In genomic region chr7:16906281-16906680, GRCm38 (mm10) we compare ENCODE assay signal across 8 mouse cellular contexts. TPM values are rescaled to one million over a fixed set of nuclear protein-coding genes. Genes with fewer than 3 reads are reported as not detected.
DNase-seq lines count a peak whose midpoint lies in the region; ATAC-seq and TF ChIP-seq lines count a peak whose summit lies in the region.

Ptgir (plus strand) TSS chr7:16906490.

- intact Hi-C loops in heart, postnatal 25 days (cut with DNase I): no loop called here

- no peak within 1 kb of the TSS for H3K4me3 ChIP-seq in intestine, embryonic 14.5 days (ENCODE audit: low read depth, low read length)
- no peak within 1 kb of the TSS for H3K4me3 ChIP-seq in intestine, postnatal 0 days (ENCODE audit: low read depth, low read length)

- no peaks in the 10 kb centered on the region for H3K27me3 ChIP-seq in intestine, embryonic 14.5 days (replicated peaks; ENCODE audit: control insufficient read depth, insufficient read depth, low read length)
- no peaks in the 10 kb centered on the region for H3K27me3 ChIP-seq in intestine, postnatal 0 days (replicated peaks; ENCODE audit: control insufficient read depth, insufficient read depth, low read length)

- no peak; the same call in 1 of the 2 replicates for ATAC-seq in intestine, embryonic 14.5 days (replicated peaks; ENCODE audit: low FRiP score, low TSS enrichment, low read depth)
- no peak for ATAC-seq in intestine, postnatal 0 days

- H3K4me2 ChIP-seq in intestine, embryonic 14.5 days (ENCODE audit: low read length): peak within 1 kb of the TSS; percentile 45
- H3K4me2 ChIP-seq in intestine, postnatal 0 days (replicated peaks; ENCODE audit: low read depth): no peak within 1 kb of the TSS; the same call in 1 of the 2 replicates

- no peak within 1 kb of the TSS for H3K9ac ChIP-seq in intestine, embryonic 14.5 days (ENCODE audit: low read length)
- H3K9ac ChIP-seq in intestine, postnatal 0 days (ENCODE audit: low read depth, low read length): no peak within 1 kb of the TSS

- H3K36me3 ChIP-seq in intestine, embryonic 14.5 days (ENCODE audit: control insufficient read depth, insufficient read depth, low read length): no peaks in the 10 kb centered on the region
- H3K36me3 ChIP-seq in intestine, postnatal 0 days (ENCODE audit: control insufficient read depth, insufficient read depth): no peaks in the 10 kb centered on the region

- DNase-seq in intestine, embryonic 14.5 days (ENCODE audit: low spot score): no peak
- peak; percentile 41 for DNase-seq in brain, embryonic 14.5 days (ENCODE audit: low read depth)
- peak; percentile 74 for DNase-seq in heart, postnatal 25 days (ENCODE audit: low spot score)
- peak; percentile 46 for DNase-seq in lung, postnatal 36 days
- DNase-seq in spleen, postnatal 36 days (ENCODE audit: low spot score in 2 of 2): no peak
- DNase-seq in cerebellum, adult 18-20 months: no peak
- DNase-seq in adrenal gland, adult 18-20 months (ENCODE audit: low spot score in 2 of 2): no peak

- H3K4me1 ChIP-seq in intestine, embryonic 14.5 days (replicated peaks; ENCODE audit: control insufficient read depth, insufficient read depth, low read length): peaks cover 66% of the 10 kb centered on the region
- H3K4me1 ChIP-seq in intestine, postnatal 0 days (replicated peaks; ENCODE audit: control insufficient read depth, insufficient read depth, low read length): no peaks in the 10 kb centered on the region

- WGBS in intestine, embryonic 14.5 days: 16% methylated on average over 6 of the region's 6 CpGs
- 22% methylated on average over 6 of the region's 6 CpGs for WGBS in intestine, postnatal 0 days

- H3K9me3 ChIP-seq in intestine, embryonic 14.5 days (ENCODE audit: control insufficient read depth, low read length): no peaks in the 10 kb centered on the region
- H3K9me3 ChIP-seq in intestine, postnatal 0 days (ENCODE audit: control insufficient read depth): no peaks in the 10 kb centered on the region

- no peak for TF ChIP-seq CTCF in intestine, postnatal 0 days (IDR thresholded peaks at IDR 0.05; ENCODE audit: low read depth)
- no peak for TF ChIP-seq CTCF in brain, embryonic 14.5 days (IDR thresholded peaks at IDR 0.05; ENCODE audit: borderline replicate concordance, extremely low read depth, insufficient read depth, insufficient read length)

- no peak within 1 kb of the TSS; the same call in 1 of the 2 replicates for H3K27ac ChIP-seq in intestine, embryonic 14.5 days (ENCODE audit: low read depth)
- H3K27ac ChIP-seq in intestine, postnatal 0 days (ENCODE audit: low read depth, low read length): no peak within 1 kb of the TSS; the same call in 1 of the 2 replicates

- TF ChIP-seq POLR2A in brain, embryonic 14.5 days (IDR thresholded peaks at IDR 0.05; ENCODE audit: borderline replicate concordance, extremely low read depth, insufficient read depth, insufficient read length, poor library complexity, severe bottlenecking): no peak

RNA-seq across cellular contexts. Expression of gene Ptgir, which starts in this region (rescaled TPM):
- polyA plus RNA-seq in intestine, embryonic 14.5 days (2014; fragmentation: Nextera tagmentation; extraction: Ambion mirVana): 2.2 and 2.3 TPM in 2 replicates
- polyA plus RNA-seq in intestine, postnatal 0 days (2015; fragmentation: Nextera tagmentation; extraction: Ambion mirVana): 1.7 and 1.8 TPM in 2 replicates
- polyA plus RNA-seq in brain, embryonic 14.5 days (2012; rRNA removed): 0.47 and 0.75 TPM in 2 replicates
- total RNA-seq in heart, postnatal 25 days (2021): 1 to 10 TPM; 2.1 to 3.1 TPM
- total RNA-seq in adrenal gland, adult 18-20 months (2021): 1 to 10 TPM in 1 of 2 experiments, under 1 TPM in 1; 0.96 to 1.1 TPM

Comparison
In these comparisons a context has a peak if more than half of its experiments do, and no peak if none do; other contexts are left out.
1. Peak in DNase-seq in brain, embryonic 14.5 days; RNA of the gene not detected or under 1 TPM.
2. DNase-seq: peak in heart, postnatal 25 days (single experiment) and lung, postnatal 36 days (single experiment); none in intestine, embryonic 14.5 days (single experiment), spleen, postnatal 36 days (0 of 2), cerebellum, adult 18-20 months (0 of 2) and adrenal gland, adult 18-20 months (0 of 2).